Mouse (Mus musculus): ENCODE measurements around the gene Ggt6. TPM values are rescaled to one million over a fixed set of nuclear protein-coding genes. Genes with fewer than 3 reads are reported as not detected.

Gene Ggt6
- total and polyA plus RNA-seq, 2 experiments from 2014 or later = 5.3 TPM; not detected in 1

GRCm38 (mm10) chr11:72393669-72394068 lies 41.7 kb upstream of the Ggt6 start:
- ATAC-seq (ENCODE audit: insufficient read depth, low read depth) = no peak
- Histone ChIP-seq H3K9me3 (replicated peaks; ENCODE audit: control insufficient read depth, low read length) (no peaks in the 10 kb centered on the region), H3K36me3 (replicated peaks; ENCODE audit: control insufficient read depth, insufficient read depth, low read length) (peaks cover 29% of the 10 kb centered on the region), H3K4me3 (ENCODE audit: low read depth, low read length) (no peak overlapping the region), H3K4me1 (ENCODE audit: control insufficient read depth, insufficient read depth) (peaks cover 40% of the 10 kb centered on the region), H3K9ac (replicated peaks; ENCODE audit: low read depth, low read length) (no peak overlapping the region), H3K4me2 (ENCODE audit: low read depth, low read length) (no peak overlapping the region), H3K27ac (ENCODE audit: low read depth) (no peak overlapping the region), H3K27me3 (ENCODE audit: control insufficient read depth, insufficient read depth, low read length) (no peaks in the 10 kb centered on the region)
- TF ChIP-seq EP300 (IDR thresholded peaks at IDR 0.05; ENCODE audit: low read depth) (no peak), CTCF (IDR thresholded peaks at IDR 0.05; ENCODE audit: low read depth) (no peak)
- WGBS = 30% methylated on average over 5 of the region's 5 CpGs
- no peak for DNase-seq (ENCODE audit: low spot score)

GRCm38 (mm10) chr11:72394694-72395093 lies 40.6 kb upstream of the Ggt6 start:
- H3K4me1 ChIP-seq (ENCODE audit: control insufficient read depth, insufficient read depth) = peaks cover 40% of the 10 kb centered on the region
- peaks cover 35% of the 10 kb centered on the region for H3K36me3 ChIP-seq (replicated peaks; ENCODE audit: control insufficient read depth, insufficient read depth, low read length)
- H3K27ac ChIP-seq (ENCODE audit: low read depth) = no peak overlapping the region

GRCm38 (mm10) chr11:72395652-72396051 lies 39.7 kb upstream of the Ggt6 start:
- 36% methylated on average over 6 of the region's 6 CpGs for WGBS
- Histone ChIP-seq H3K4me3 (ENCODE audit: low read depth, low read length) (no peak overlapping the region), H3K27ac (ENCODE audit: low read depth) (peak overlapping the region; percentile 79), H3K27me3 (ENCODE audit: control insufficient read depth, insufficient read depth, low read length) (no peaks in the 10 kb centered on the region), H3K4me1 (ENCODE audit: control insufficient read depth, insufficient read depth) (peaks cover 40% of the 10 kb centered on the region), H3K4me2 (ENCODE audit: low read depth, low read length) (no peak overlapping the region), H3K36me3 (replicated peaks; ENCODE audit: control insufficient read depth, insufficient read depth, low read length) (peaks cover 36% of the 10 kb centered on the region), H3K9me3 (replicated peaks; ENCODE audit: control insufficient read depth, low read length) (no peaks in the 10 kb centered on the region), H3K9ac (replicated peaks; ENCODE audit: low read depth, low read length) (no peak overlapping the region)
- ATAC-seq (ENCODE audit: insufficient read depth, low read depth) (no peak), DNase-seq (ENCODE audit: low spot score) (no peak)
- no peak for TF ChIP-seq EP300 (IDR thresholded peaks at IDR 0.05; ENCODE audit: low read depth)

More at GRCm38 (mm10) chr11:72394694-72395093, 40.6 kb upstream of the Ggt6 start:
- Histone ChIP-seq H3K4me3 (ENCODE audit: low read depth, low read length) (no peak overlapping the region), H3K27me3 (ENCODE audit: control insufficient read depth, insufficient read depth, low read length) (no peaks in the 10 kb centered on the region), H3K9me3 (replicated peaks; ENCODE audit: control insufficient read depth, low read length) (no peaks in the 10 kb centered on the region), H3K9ac (replicated peaks; ENCODE audit: low read depth, low read length) (no peak overlapping the region), H3K4me2 (ENCODE audit: low read depth, low read length) (no peak overlapping the region)
- TF ChIP-seq CTCF (IDR thresholded peaks at IDR 0.05; ENCODE audit: low read depth) = no peak
- TF ChIP-seq EP300 (IDR thresholded peaks at IDR 0.05; ENCODE audit: low read depth) = no peak
- ATAC-seq (ENCODE audit: insufficient read depth, low read depth) (no peak), DNase-seq (ENCODE audit: low spot score) (no peak)
- 70% methylated on average over 2 of the region's 2 CpGs for WGBS

- H3K27me3 ChIP-seq (ENCODE audit: control insufficient read depth, insufficient read depth, low read length) = no peaks in the 10 kb centered on the region
- ATAC-seq (ENCODE audit: insufficient read depth, low read depth) (peak; percentile 47), DNase-seq (ENCODE audit: low spot score) (peak; percentile 60)
- H3K4me1 ChIP-seq (ENCODE audit: control insufficient read depth, insufficient read depth) = peaks cover 40% of the 10 kb centered on the region
- 36% methylated on average over 7 of the region's 7 CpGs for WGBS
- no peaks in the 10 kb centered on the region for H3K9me3 ChIP-seq (replicated peaks; ENCODE audit: control insufficient read depth, low read length)
- TF ChIP-seq CTCF (IDR thresholded peaks at IDR 0.05; ENCODE audit: low read depth) = no peak
- no peak for TF ChIP-seq EP300 (IDR thresholded peaks at IDR 0.05; ENCODE audit: low read depth)
- H3K36me3 ChIP-seq (replicated peaks; ENCODE audit: control insufficient read depth, insufficient read depth, low read length) = peaks cover 33% of the 10 kb centered on the region
- H3K4me2 ChIP-seq (ENCODE audit: low read depth, low read length) = peak overlapping the region; percentile 4; the same call in 1 of the 2 replicates
- no peak overlapping the region for H3K9ac ChIP-seq (replicated peaks; ENCODE audit: low read depth, low read length)
- H3K27ac ChIP-seq (ENCODE audit: low read depth) = peak overlapping the region; percentile 79
- H3K4me3 ChIP-seq (ENCODE audit: low read depth, low read length) = no peak overlapping the region
Measured at GRCm38 (mm10) chr11:72396621-72397020, 38.7 kb upstream of the Ggt6 start.

GRCm38 (mm10) chr11:72397072-72397471 lies 38.3 kb upstream of the Ggt6 start:
- 13% methylated on average over 10 of the region's 10 CpGs for WGBS
- TF ChIP-seq EP300 (IDR thresholded peaks at IDR 0.05; ENCODE audit: low read depth) = no peak; the same call in 1 of the 2 replicates
- no peak for TF ChIP-seq CTCF (IDR thresholded peaks at IDR 0.05; ENCODE audit: low read depth)
- Histone ChIP-seq H3K27ac (ENCODE audit: low read depth) (peak overlapping the region; percentile 79), H3K9ac (replicated peaks; ENCODE audit: low read depth, low read length) (no peak overlapping the region), H3K36me3 (replicated peaks; ENCODE audit: control insufficient read depth, insufficient read depth, low read length) (peaks cover 32% of the 10 kb centered on the region), H3K4me3 (ENCODE audit: low read depth, low read length) (no peak overlapping the region), H3K9me3 (replicated peaks; ENCODE audit: control insufficient read depth, low read length) (no peaks in the 10 kb centered on the region), H3K4me1 (ENCODE audit: control insufficient read depth, insufficient read depth) (peaks cover 40% of the 10 kb centered on the region), H3K27me3 (ENCODE audit: control insufficient read depth, insufficient read depth, low read length) (no peaks in the 10 kb centered on the region), H3K4me2 (ENCODE audit: low read depth, low read length) (peak overlapping the region; percentile 4; the same call in 1 of the 2 replicates)
- peak; percentile 73 for ATAC-seq (ENCODE audit: insufficient read depth, low read depth)
- peak; percentile 85 for DNase-seq (ENCODE audit: low spot score)

Measured in heart, postnatal 0 days (tissue).